Comparison of ENCODE assay signal across 8 mouse cellular contexts in the genomic region with DNA sequence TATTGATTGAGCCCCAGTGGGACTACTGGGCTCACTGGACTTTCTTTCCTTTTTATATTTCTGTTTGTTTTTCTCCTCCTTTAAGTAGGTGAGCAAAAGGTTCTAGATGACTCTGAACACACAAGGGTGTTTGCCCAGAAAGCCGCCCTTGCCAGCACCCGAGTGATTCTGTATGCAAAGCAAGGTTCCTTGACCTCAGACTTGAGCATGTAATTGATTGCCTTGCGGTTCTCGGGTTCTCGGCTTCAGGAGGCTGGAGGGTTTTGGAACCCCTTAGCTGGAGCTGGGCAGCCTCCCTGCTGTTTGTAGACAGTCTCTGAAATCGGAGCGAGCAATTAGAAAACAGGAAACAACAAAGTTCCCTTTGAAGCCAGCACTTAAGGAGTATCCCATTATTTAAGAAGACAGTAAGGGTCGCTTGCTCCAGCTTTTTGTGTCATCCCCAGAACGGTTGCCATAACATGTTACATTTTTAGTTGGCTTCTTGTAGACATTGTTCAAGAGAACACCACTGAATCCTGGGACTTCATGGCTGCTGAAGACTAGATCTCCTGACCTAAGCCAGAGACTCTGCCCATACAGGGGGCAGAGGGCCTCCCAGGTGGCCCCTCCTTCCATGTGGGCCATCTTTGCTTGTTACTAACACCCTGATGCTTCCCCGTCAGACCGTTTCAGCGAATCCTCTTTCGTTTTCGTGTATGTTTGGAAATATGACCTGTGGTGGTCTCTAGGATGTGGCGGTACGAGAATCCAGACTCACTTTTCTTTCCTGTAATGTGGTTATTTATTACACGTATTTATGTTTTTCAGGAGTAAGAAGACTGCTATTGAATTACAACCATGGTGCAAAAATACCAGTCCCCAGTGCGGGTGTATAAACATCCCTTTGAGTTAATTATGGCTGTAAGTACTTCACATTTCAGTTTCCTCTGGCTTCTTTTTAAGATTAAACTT. TPM values are rescaled to one million over a fixed set of nuclear protein-coding genes. Genes with fewer than 3 reads are reported as not detected.
DNase-seq lines count a peak whose midpoint lies in the region; ATAC-seq and TF ChIP-seq lines count a peak whose summit lies in the region.

No protein-coding gene starts in this region.

- H3K9ac ChIP-seq in embryonic facial prominence, embryonic 14.5 days (ENCODE audit: low read depth, low read length), result peak overlapping the region; percentile 90
- peak overlapping the region; percentile 89 for H3K9ac ChIP-seq in limb, embryonic 13.5 days
- no peak overlapping the region; the same call in 1 of the 2 replicates for H3K9ac ChIP-seq in neural tube, embryonic 14.5 days (replicated peaks; ENCODE audit: low read depth, low read length)

- DNase-seq in layer of hippocampus, adult 2 months (ENCODE audit: low spot score in 2 of 2), result no peak
- no peak for DNase-seq in layer of hippocampus, adult 8-10 months (ENCODE audit: low spot score in 2 of 2)
- no peak for DNase-seq in embryonic facial prominence, embryonic 14.5 days (ENCODE audit: low spot score)
- no peak for DNase-seq in right cerebral cortex, postnatal 10 days (ENCODE audit: low spot score in 2 of 2)
- DNase-seq in frontal cortex, postnatal 36 days (ENCODE audit: low spot score in 2 of 2), result no peak

- H3K4me3 ChIP-seq in layer of hippocampus, adult 2 months, result peak overlapping the region; percentile 99
- H3K4me3 ChIP-seq in embryonic facial prominence, embryonic 14.5 days (ENCODE audit: low read depth, low read length), result peak overlapping the region; percentile 91
- peak overlapping the region; percentile 89 for H3K4me3 ChIP-seq in limb, embryonic 13.5 days
- H3K4me3 ChIP-seq in neural tube, embryonic 14.5 days (ENCODE audit: low read depth, low read length), result peak overlapping the region; percentile 88

- WGBS in embryonic facial prominence, embryonic 14.5 days, result 33% methylated on average over 18 of the region's 18 CpGs
- 34% methylated on average over 18 of the region's 18 CpGs for WGBS in limb, embryonic 13.5 days
- 39% methylated on average over 18 of the region's 18 CpGs for WGBS in neural tube, embryonic 14.5 days

- H3K36me3 ChIP-seq in embryonic facial prominence, embryonic 14.5 days (ENCODE audit: control insufficient read depth, insufficient read depth, low read length), result peaks cover 14% of the 10 kb centered on the region
- H3K36me3 ChIP-seq in limb, embryonic 13.5 days, result peaks cover 10% of the 10 kb centered on the region
- H3K36me3 ChIP-seq in neural tube, embryonic 14.5 days (ENCODE audit: control insufficient read depth, insufficient read depth, low read length), result 0 out of 2 replicates have a peak, but pooled peaks cover 2% of the 10 kb centered on the region

- no peak for TF ChIP-seq CTCF in layer of hippocampus, adult 2 months (conservative IDR thresholded peaks at IDR 0.05)

- no peak for ATAC-seq in embryonic facial prominence, embryonic 14.5 days (ENCODE audit: low read depth)
- ATAC-seq in limb, embryonic 13.5 days (ENCODE audit: low FRiP score, low read depth), result no peak
- no peak for ATAC-seq in neural tube, embryonic 14.5 days (ENCODE audit: low read depth)
- no peak for ATAC-seq in erythroid progenitor cell, adult 5-6 weeks (replicated peaks; ENCODE audit: low FRiP score, poor library complexity, severe bottlenecking)

- H3K4me1 ChIP-seq in embryonic facial prominence, embryonic 14.5 days (ENCODE audit: control insufficient read depth, insufficient read depth, low read length), result peaks cover 60% of the 10 kb centered on the region
- H3K4me1 ChIP-seq in limb, embryonic 13.5 days, result peaks cover 84% of the 10 kb centered on the region
- H3K4me1 ChIP-seq in neural tube, embryonic 14.5 days (ENCODE audit: control insufficient read depth, insufficient read depth, low read length), result peaks cover 50% of the 10 kb centered on the region

- H3K9me3 ChIP-seq in embryonic facial prominence, embryonic 14.5 days (ENCODE audit: control insufficient read depth, low read length), result no peaks in the 10 kb centered on the region
- H3K9me3 ChIP-seq in limb, embryonic 13.5 days, result no peaks in the 10 kb centered on the region
- no peaks in the 10 kb centered on the region for H3K9me3 ChIP-seq in neural tube, embryonic 14.5 days (ENCODE audit: control insufficient read depth, low read length)

- H3K27me3 ChIP-seq in embryonic facial prominence, embryonic 14.5 days (replicated peaks; ENCODE audit: control insufficient read depth, insufficient read depth, low read length), result no peaks in the 10 kb centered on the region
- H3K27me3 ChIP-seq in limb, embryonic 13.5 days, result no peaks in the 10 kb centered on the region
- peaks cover 3% of the 10 kb centered on the region; the same call in 1 of the 2 replicates for H3K27me3 ChIP-seq in neural tube, embryonic 14.5 days (ENCODE audit: control insufficient read depth, insufficient read depth, low read length)

- peak overlapping the region; percentile 66 for H3K4me2 ChIP-seq in embryonic facial prominence, embryonic 14.5 days (ENCODE audit: low read depth, low read length)
- peak overlapping the region; percentile 79 for H3K4me2 ChIP-seq in limb, embryonic 13.5 days (replicated peaks)
- H3K4me2 ChIP-seq in neural tube, embryonic 14.5 days (ENCODE audit: low read depth, low read length), result peak overlapping the region; percentile 67

- H3K27ac ChIP-seq in layer of hippocampus, adult 2 months, result peak overlapping the region; percentile 99
- peak overlapping the region; percentile 98 for H3K27ac ChIP-seq in embryonic facial prominence, embryonic 14.5 days (replicated peaks; ENCODE audit: low read depth, low read length)
- peak overlapping the region; percentile 89 for H3K27ac ChIP-seq in limb, embryonic 13.5 days
- 0 out of 2 replicates have a peak overlapping the region, but pooled peaks have one; percentile 18 for H3K27ac ChIP-seq in neural tube, embryonic 14.5 days (ENCODE audit: low read depth, low read length)

RNA-seq across cellular contexts. Expression of a gene that starts 1.7 kb away (rescaled TPM):
- total RNA-seq in layer of hippocampus, adult 2 months (2021), result 100 to 1,000 TPM; 226 to 239 TPM
- 100 to 1,000 TPM; 221 to 238 (median 233) TPM for total RNA-seq in layer of hippocampus, adult 8-10 months (2022)
- 43.8 and 45.4 TPM in 2 replicates for polyA plus RNA-seq in embryonic facial prominence, embryonic 14.5 days (2014; fragmentation: Nextera tagmentation; extraction: Ambion mirVana)
- polyA plus RNA-seq in limb, embryonic 13.5 days (2015; fragmentation: Nextera tagmentation; extraction: Ambion mirVana), result 61.2 and 65.4 TPM in 2 replicates
- 41.6 and 44.2 TPM in 2 replicates for polyA plus RNA-seq in neural tube, embryonic 14.5 days (2014; fragmentation: Nextera tagmentation; extraction: Ambion mirVana)
- total RNA-seq in erythroid progenitor cell, adult 5-6 weeks (2015; ENCODE audit: low replicate concordance), result 27.4 and 32.3 TPM in 2 replicates
- 41.3 and 44.3 TPM in 2 replicates for total RNA-seq in erythroid progenitor cell, adult 5-6 weeks (2017; ENCODE audit: low replicate concordance)

Comparison
In these comparisons a context has a peak if more than half of its experiments do, and no peak if none do; other contexts are left out.
1. H3K27ac ChIP-seq: peak in every context shown above with its lines; median percentile 99 in layer of hippocampus, adult 2 months; 98 in embryonic facial prominence, embryonic 14.5 days; 89 in limb, embryonic 13.5 days; 18 in neural tube, embryonic 14.5 days.
2. RNA of a gene that starts 1.7 kb away (total RNA-seq): 226 to 239 TPM in layer of hippocampus, adult 2 months and 221 to 238 TPM in layer of hippocampus, adult 8-10 months; 27.4 to 44.3 TPM in erythroid progenitor cell, adult 5-6 weeks; every median in the first group is over 4 times any median in the second.
3. Peak in every context shown above with its lines, with median percentiles within 50 percentile points of each other: H3K4me3 ChIP-seq and H3K4me2 ChIP-seq.